Mouse (Mus musculus): ENCODE results near the gene Arhgap24. TPM values are rescaled to one million over a fixed set of nuclear protein-coding genes. Genes with fewer than 3 reads are reported as not detected.

Gene Arhgap24
- polyA plus RNA-seq, 1 experiment from 2014 or later, result 4.2 TPM

DNA sequence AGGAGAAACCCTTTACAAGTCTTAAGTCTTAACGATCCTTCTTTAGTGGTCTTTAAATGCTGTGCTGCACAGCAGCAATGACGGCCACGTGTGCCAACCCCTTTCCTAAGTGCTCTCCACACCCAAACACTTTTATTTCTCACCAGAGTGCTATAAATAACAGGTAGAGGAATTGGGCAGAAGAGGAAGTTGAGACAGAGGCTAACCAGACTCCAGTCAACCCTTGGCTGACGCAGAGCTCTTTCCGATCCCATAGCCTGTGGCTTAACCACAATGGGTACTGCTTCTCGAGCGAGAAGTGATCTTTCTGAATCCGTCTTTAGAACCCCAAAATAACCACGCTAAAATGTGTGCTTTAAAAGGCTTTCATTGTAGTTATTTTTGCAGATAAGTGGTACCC lies 296.7 kb downstream of the Arhgap24 start:
- H3K4me1 ChIP-seq (ENCODE audit: control insufficient read depth, insufficient read depth, low read length), result peaks cover 5% of the 10 kb centered on the region
- WGBS, result 70% methylated on average over 9 of the region's 9 CpGs
- H3K4me2 ChIP-seq (ENCODE audit: low read depth), result no peak overlapping the region
- ATAC-seq (ENCODE audit: insufficient read depth, low FRiP score, low TSS enrichment), result no peak
- no peak overlapping the region for H3K9ac ChIP-seq (ENCODE audit: low read length)
- H3K27me3 ChIP-seq (ENCODE audit: control insufficient read depth, insufficient read depth, low read length), result no peaks in the 10 kb centered on the region
- H3K36me3 ChIP-seq (ENCODE audit: control insufficient read depth, insufficient read depth, low read length), result no peaks in the 10 kb centered on the region
- DNase-seq (ENCODE audit: low spot score), result no peak
- H3K4me3 ChIP-seq (ENCODE audit: low read depth, low read length), result no peak overlapping the region
- no peaks in the 10 kb centered on the region for H3K9me3 ChIP-seq (ENCODE audit: control insufficient read depth, low read length)
- no peak overlapping the region for H3K27ac ChIP-seq (ENCODE audit: low read depth, low read length)

DNA sequence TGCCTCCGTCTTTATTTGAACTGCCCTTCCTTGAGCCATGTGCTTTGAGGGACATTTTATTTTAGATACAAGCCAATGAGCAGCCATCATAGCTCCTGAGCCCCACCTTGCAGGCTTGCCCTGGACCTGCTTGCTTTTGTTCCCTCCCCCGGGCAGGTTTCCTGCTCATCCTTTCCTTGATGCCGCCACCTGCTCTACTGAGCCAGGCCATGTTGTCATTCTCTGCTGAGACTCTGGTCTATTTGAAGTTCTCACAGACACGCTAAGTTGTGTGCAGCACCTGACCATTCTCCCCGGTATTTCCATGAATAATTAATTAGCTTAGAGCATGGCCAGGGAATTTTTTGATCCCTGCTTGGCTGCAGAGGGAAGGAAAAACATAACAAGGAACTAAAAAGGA lies 297.1 kb downstream of the Arhgap24 start:
- DNase-seq (ENCODE audit: low spot score) (no peak), ATAC-seq (ENCODE audit: insufficient read depth, low FRiP score, low TSS enrichment) (no peak)
- WGBS, result 68% methylated on average over 5 of the region's 5 CpGs
- no peaks in the 10 kb centered on the region for H3K9me3 ChIP-seq (ENCODE audit: control insufficient read depth, low read length)
- H3K27ac ChIP-seq (ENCODE audit: low read depth, low read length), result no peak overlapping the region
- H3K4me1 ChIP-seq (ENCODE audit: control insufficient read depth, insufficient read depth, low read length), result peaks cover 5% of the 10 kb centered on the region
- no peak overlapping the region for H3K9ac ChIP-seq (ENCODE audit: low read length)
- H3K36me3 ChIP-seq (ENCODE audit: control insufficient read depth, insufficient read depth, low read length), result no peaks in the 10 kb centered on the region
- no peak overlapping the region for H3K4me2 ChIP-seq (ENCODE audit: low read depth)
- H3K27me3 ChIP-seq (ENCODE audit: control insufficient read depth, insufficient read depth, low read length), result no peaks in the 10 kb centered on the region
- no peak overlapping the region for H3K4me3 ChIP-seq (ENCODE audit: low read depth, low read length)

- H3K4me3 ChIP-seq (ENCODE audit: low read depth, low read length), result no peak overlapping the region
- DNase-seq (ENCODE audit: low spot score), result no peak
- 61% methylated on average over 4 of the region's 4 CpGs for WGBS
- H3K36me3 ChIP-seq (ENCODE audit: control insufficient read depth, insufficient read depth, low read length), result no peaks in the 10 kb centered on the region
- no peak overlapping the region for H3K4me2 ChIP-seq (ENCODE audit: low read depth)
- no peak overlapping the region for H3K27ac ChIP-seq (ENCODE audit: low read depth, low read length)
- H3K27me3 ChIP-seq (ENCODE audit: control insufficient read depth, insufficient read depth, low read length), result no peaks in the 10 kb centered on the region
- no peaks in the 10 kb centered on the region for H3K4me1 ChIP-seq (ENCODE audit: control insufficient read depth, insufficient read depth, low read length)
- H3K9ac ChIP-seq (ENCODE audit: low read length), result no peak overlapping the region
- H3K9me3 ChIP-seq (ENCODE audit: control insufficient read depth, low read length), result no peaks in the 10 kb centered on the region
- no peak for ATAC-seq (ENCODE audit: insufficient read depth, low FRiP score, low TSS enrichment)
Measured at GRCm38 (mm10) chr5:102783585-102783984, 302.4 kb downstream of the Arhgap24 start.

- no peak for ATAC-seq (ENCODE audit: insufficient read depth, low FRiP score, low TSS enrichment)
- DNase-seq (ENCODE audit: low spot score), result no peak
- Histone ChIP-seq H3K27ac (ENCODE audit: low read depth, low read length) (no peak overlapping the region), H3K4me1 (ENCODE audit: control insufficient read depth, insufficient read depth, low read length) (peaks cover 5% of the 10 kb centered on the region; the same call in 1 of the 2 replicates), H3K27me3 (ENCODE audit: control insufficient read depth, insufficient read depth, low read length) (no peaks in the 10 kb centered on the region), H3K4me2 (ENCODE audit: low read depth) (no peak overlapping the region), H3K4me3 (ENCODE audit: low read depth, low read length) (no peak overlapping the region), H3K9me3 (ENCODE audit: control insufficient read depth, low read length) (no peaks in the 10 kb centered on the region), H3K9ac (ENCODE audit: low read length) (no peak overlapping the region), H3K36me3 (ENCODE audit: control insufficient read depth, insufficient read depth, low read length) (no peaks in the 10 kb centered on the region)
- 74% methylated on average over 2 of the region's 2 CpGs for WGBS
Measured at GRCm38 (mm10) chr5:102786123-102786522, 304.9 kb downstream of the Arhgap24 start.

DNA sequence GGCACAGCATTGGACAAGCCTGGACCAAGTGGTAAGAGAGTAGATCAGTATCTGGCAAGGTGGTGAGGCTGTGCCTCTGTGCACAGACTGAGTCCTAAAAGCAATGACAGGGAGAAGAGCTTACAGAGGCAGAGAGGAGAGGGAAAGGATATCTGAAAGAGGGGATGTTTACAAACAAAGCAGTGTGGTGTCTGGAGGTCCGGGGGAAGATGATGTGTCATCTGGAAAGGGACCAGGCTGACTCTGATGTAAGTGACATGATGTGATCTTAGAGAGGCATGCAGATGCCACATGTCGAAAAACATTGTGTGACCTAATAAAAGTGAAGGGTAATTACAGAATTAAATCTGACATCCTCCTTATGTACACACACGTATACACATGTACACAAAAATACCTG lies 307.2 kb downstream of the Arhgap24 start:
- Histone ChIP-seq H3K27me3 (ENCODE audit: control insufficient read depth, insufficient read depth, low read length) (no peaks in the 10 kb centered on the region), H3K4me2 (ENCODE audit: low read depth) (no peak overlapping the region), H3K9ac (ENCODE audit: low read length) (no peak overlapping the region), H3K4me3 (ENCODE audit: low read depth, low read length) (no peak overlapping the region), H3K36me3 (ENCODE audit: control insufficient read depth, insufficient read depth, low read length) (no peaks in the 10 kb centered on the region), H3K4me1 (ENCODE audit: control insufficient read depth, insufficient read depth, low read length) (peaks cover 5% of the 10 kb centered on the region; the same call in 1 of the 2 replicates), H3K27ac (ENCODE audit: low read depth, low read length) (no peak overlapping the region), H3K9me3 (ENCODE audit: control insufficient read depth, low read length) (no peaks in the 10 kb centered on the region)
- DNase-seq (ENCODE audit: low spot score), result no peak
- 83% methylated on average over 3 of the region's 3 CpGs for WGBS
- ATAC-seq (ENCODE audit: insufficient read depth, low FRiP score, low TSS enrichment), result no peak

DNA sequence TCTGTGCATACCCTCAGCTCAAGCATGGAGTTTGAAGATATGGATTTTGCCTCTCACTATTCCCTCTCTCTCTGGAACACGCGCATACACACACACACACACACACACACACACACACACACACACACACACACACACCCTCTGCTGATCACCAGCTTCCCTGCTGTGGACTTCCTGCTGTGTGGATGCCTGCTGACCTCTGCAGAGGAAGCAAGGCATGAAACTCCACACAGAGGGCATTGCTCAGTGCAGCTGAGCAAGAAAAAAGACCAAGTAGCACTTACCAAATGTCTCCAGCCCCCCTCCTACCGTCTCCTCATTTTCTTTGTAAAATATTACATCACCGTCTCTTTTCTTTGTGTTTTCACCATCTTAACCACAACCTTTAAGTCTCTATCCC lies 310.1 kb downstream of the Arhgap24 start:
- no peak for ATAC-seq (ENCODE audit: insufficient read depth, low FRiP score, low TSS enrichment)
- no peak overlapping the region for H3K27ac ChIP-seq (ENCODE audit: low read depth, low read length)

GRCm38 (mm10) chr5:102793536-102793935 lies 312.3 kb downstream of the Arhgap24 start:
- Histone ChIP-seq H3K36me3 (ENCODE audit: control insufficient read depth, insufficient read depth, low read length) (no peaks in the 10 kb centered on the region), H3K4me2 (ENCODE audit: low read depth) (no peak overlapping the region), H3K9me3 (ENCODE audit: control insufficient read depth, low read length) (no peaks in the 10 kb centered on the region), H3K4me3 (ENCODE audit: low read depth, low read length) (no peak overlapping the region), H3K4me1 (ENCODE audit: control insufficient read depth, insufficient read depth, low read length) (peaks cover 5% of the 10 kb centered on the region; the same call in 1 of the 2 replicates), H3K9ac (ENCODE audit: low read length) (no peak overlapping the region), H3K27ac (ENCODE audit: low read depth, low read length) (no peak overlapping the region), H3K27me3 (ENCODE audit: control insufficient read depth, insufficient read depth, low read length) (no peaks in the 10 kb centered on the region)
- WGBS, result 89% methylated on average over 11 of the region's 11 CpGs
- DNase-seq (ENCODE audit: low spot score) (no peak), ATAC-seq (ENCODE audit: insufficient read depth, low FRiP score, low TSS enrichment) (no peak)

More for the DNA sequence above, 310.1 kb downstream of the Arhgap24 start:
- Histone ChIP-seq H3K4me3 (ENCODE audit: low read depth, low read length) (no peak overlapping the region), H3K9ac (ENCODE audit: low read length) (no peak overlapping the region), H3K9me3 (ENCODE audit: control insufficient read depth, low read length) (no peaks in the 10 kb centered on the region), H3K27me3 (ENCODE audit: control insufficient read depth, insufficient read depth, low read length) (no peaks in the 10 kb centered on the region), H3K36me3 (ENCODE audit: control insufficient read depth, insufficient read depth, low read length) (no peaks in the 10 kb centered on the region), H3K4me1 (ENCODE audit: control insufficient read depth, insufficient read depth, low read length) (peaks cover 5% of the 10 kb centered on the region; the same call in 1 of the 2 replicates), H3K4me2 (ENCODE audit: low read depth) (no peak overlapping the region)
- no peak for DNase-seq (ENCODE audit: low spot score)
- WGBS, result 32% methylated on average over 4 of the region's 4 CpGs

DNA sequence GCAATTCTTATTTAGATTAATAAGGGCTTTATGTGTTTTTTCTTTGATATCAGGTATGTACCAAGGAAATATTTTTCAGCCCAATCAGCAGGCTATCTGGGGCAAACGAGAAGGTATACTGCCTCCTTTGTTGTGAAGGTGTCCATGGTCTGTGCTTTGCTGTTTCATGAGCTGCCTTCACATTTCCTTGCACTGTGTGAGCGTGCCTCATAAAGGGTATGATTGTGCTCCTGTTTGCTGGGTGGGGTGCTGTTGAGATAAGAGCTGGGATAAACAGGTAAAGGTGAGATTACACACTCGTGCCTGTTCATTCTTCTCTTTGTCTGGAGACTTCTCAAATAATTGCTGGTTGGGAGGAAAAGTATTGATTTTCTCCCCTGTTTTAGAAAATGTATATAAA lies 320.3 kb downstream of the Arhgap24 start:
- no peak overlapping the region for H3K4me2 ChIP-seq (ENCODE audit: low read depth)
- no peak for DNase-seq (ENCODE audit: low spot score)
- no peaks in the 10 kb centered on the region for H3K9me3 ChIP-seq (ENCODE audit: control insufficient read depth, low read length)
- no peak overlapping the region for H3K27ac ChIP-seq (ENCODE audit: low read depth, low read length)
- no peaks in the 10 kb centered on the region for H3K27me3 ChIP-seq (ENCODE audit: control insufficient read depth, insufficient read depth, low read length)
- no peaks in the 10 kb centered on the region for H3K4me1 ChIP-seq (ENCODE audit: control insufficient read depth, insufficient read depth, low read length)
- no peak overlapping the region for H3K9ac ChIP-seq (ENCODE audit: low read length)
- H3K4me3 ChIP-seq (ENCODE audit: low read depth, low read length), result no peak overlapping the region
- no peaks in the 10 kb centered on the region for H3K36me3 ChIP-seq (ENCODE audit: control insufficient read depth, insufficient read depth, low read length)
- WGBS, result 82% methylated on average over 3 of the region's 3 CpGs
- ATAC-seq (ENCODE audit: insufficient read depth, low FRiP score, low TSS enrichment), result no peak

GRCm38 (mm10) chr5:102802833-102803232 lies 321.6 kb downstream of the Arhgap24 start:
- Histone ChIP-seq H3K36me3 (ENCODE audit: control insufficient read depth, insufficient read depth, low read length) (no peaks in the 10 kb centered on the region), H3K4me3 (ENCODE audit: low read depth, low read length) (no peak overlapping the region), H3K9me3 (ENCODE audit: control insufficient read depth, low read length) (no peaks in the 10 kb centered on the region), H3K27ac (ENCODE audit: low read depth, low read length) (no peak overlapping the region), H3K4me1 (ENCODE audit: control insufficient read depth, insufficient read depth, low read length) (no peaks in the 10 kb centered on the region), H3K9ac (ENCODE audit: low read length) (no peak overlapping the region), H3K27me3 (ENCODE audit: control insufficient read depth, insufficient read depth, low read length) (no peaks in the 10 kb centered on the region), H3K4me2 (ENCODE audit: low read depth) (no peak overlapping the region)
- WGBS, result 84% methylated on average over 6 of the region's 6 CpGs
- ATAC-seq (ENCODE audit: insufficient read depth, low FRiP score, low TSS enrichment) (no peak), DNase-seq (ENCODE audit: low spot score) (no peak)
